Mouse (Mus musculus) forebrain, embryonic 14.5 days (tissue): Measurements from ENCODE around the gene Snx9. TPM values are rescaled to one million over a fixed set of nuclear protein-coding genes. Genes with fewer than 3 reads are reported as not detected.

Experiments used
- ATAC-seq: fragments of 200-750 bp; cut with Nextera tagmentation; 2 replicates; pipeline ENCODE4 v1.8.0; 2017; ENCODE audit warnings: mild to moderate bottlenecking, moderate library complexity
- DNase-seq: peaks from one replicate; pipeline ENCODE4 v3.0.0-alpha.2; 2015; ENCODE audit warnings: low spot score
- H3K27ac ChIP-seq: fragments of 300-500 bp; sonication (generic); 2 replicates; pipeline ENCODE4 v1.5.1; 2014; ENCODE audit warnings: low read depth, mild to moderate bottlenecking, control low read depth, low read length, moderate library complexity
- H3K27me3 ChIP-seq: fragments of 300-500 bp; sonication (generic); replicated peaks from 2 replicates; pipeline ENCODE4 v1.6.1; 2014; ENCODE audit warnings: low read length, control low read depth, mixed read lengths; ENCODE audit not compliant: control insufficient read depth, insufficient read depth
- H3K36me3 ChIP-seq: fragments of 300-500 bp; sonication (generic); 2 replicates; pipeline ENCODE4 v1.6.1; 2014; ENCODE audit warnings: low read length, control low read depth; ENCODE audit not compliant: control insufficient read depth, insufficient read depth
- H3K4me1 ChIP-seq: fragments of 300-500 bp; sonication (generic); 2 replicates; pipeline ENCODE4 v1.6.1; 2014; ENCODE audit warnings: antibody characterized with exemption, low read length, control low read depth; ENCODE audit not compliant: control insufficient read depth, insufficient read depth
- H3K4me2 ChIP-seq: fragments of 300-500 bp; sonication (generic); 2 replicates; pipeline ENCODE4 v1.6.1; 2014; ENCODE audit warnings: mild to moderate bottlenecking, control low read depth, low read length
- H3K4me3 ChIP-seq: fragments of 300-500 bp; sonication (generic); 2 replicates; pipeline ENCODE4 v1.5.1; 2014; ENCODE audit warnings: low read depth, low read length, control low read depth
- H3K9ac ChIP-seq: fragments of 300-500 bp; sonication (generic); 2 replicates; pipeline ENCODE4 v1.6.1; 2014; ENCODE audit warnings: mild to moderate bottlenecking, low read length, control low read depth, moderate library complexity
- H3K9me3 ChIP-seq: fragments of 300-500 bp; sonication (generic); replicated peaks from 2 replicates; pipeline ENCODE4 v1.6.1; 2016; ENCODE audit warnings: low read length, control low read depth, mixed read lengths; ENCODE audit not compliant: control insufficient read depth
- WGBS: fragments of 180-500 bp; shearing (Covaris S2); extraction: QIAGEN DNeasy Blood & Tissue Kit; methylation state at CpG from one replicate; pipeline ENCODE4 v1.1.7; 2014; 5-methylcytosine and 5-hydroxymethylcytosine counted together
- polyA plus RNA-seq: library from polyadenylated mRNA; unstranded; fragments of >200 nt; fragmentation: Nextera tagmentation; extraction: Ambion mirVana; gene quantifications from 2 replicates; pipeline ENCODE4 v1.2.1, GENCODE M21; 2014

Snx9 gene
- polyA plus RNA-seq, 1 experiment from 2014 or later, result 6.7 TPM

DNA sequence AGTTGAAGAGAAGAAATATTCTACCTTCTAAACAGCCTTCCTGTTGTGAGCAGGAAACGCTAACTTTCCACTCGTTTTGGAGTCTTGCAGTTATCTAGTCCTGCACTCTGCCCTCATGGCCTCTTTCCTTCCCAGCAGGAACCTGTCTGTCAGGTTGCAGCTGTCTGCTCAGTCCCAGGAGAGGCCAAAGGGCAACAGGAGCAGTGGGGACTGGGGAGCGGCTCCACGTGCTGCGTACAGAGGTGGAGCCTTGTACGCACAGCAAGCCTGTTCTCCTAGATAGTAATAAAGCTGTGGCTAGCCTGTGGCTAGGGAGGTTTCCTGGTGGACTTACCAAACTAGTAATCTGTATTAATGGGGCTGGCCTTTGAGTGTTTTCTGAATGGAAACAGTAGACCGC lies 52.0 kb downstream of the Snx9 start:
- Histone ChIP-seq H3K9ac (no peak overlapping the region), H3K27ac (no peak overlapping the region), H3K4me2 (no peak overlapping the region), H3K4me1 (no peaks in the 10 kb centered on the region), H3K36me3 (no peaks in the 10 kb centered on the region), H3K9me3 (no peaks in the 10 kb centered on the region), H3K27me3 (no peaks in the 10 kb centered on the region), H3K4me3 (no peak overlapping the region)
- whole genome bisulfite sequencing, result 38% methylated on average over 7 of the region's 7 CpGs
- ATAC-seq, result no peak
- DNase-seq, result no peak

DNA sequence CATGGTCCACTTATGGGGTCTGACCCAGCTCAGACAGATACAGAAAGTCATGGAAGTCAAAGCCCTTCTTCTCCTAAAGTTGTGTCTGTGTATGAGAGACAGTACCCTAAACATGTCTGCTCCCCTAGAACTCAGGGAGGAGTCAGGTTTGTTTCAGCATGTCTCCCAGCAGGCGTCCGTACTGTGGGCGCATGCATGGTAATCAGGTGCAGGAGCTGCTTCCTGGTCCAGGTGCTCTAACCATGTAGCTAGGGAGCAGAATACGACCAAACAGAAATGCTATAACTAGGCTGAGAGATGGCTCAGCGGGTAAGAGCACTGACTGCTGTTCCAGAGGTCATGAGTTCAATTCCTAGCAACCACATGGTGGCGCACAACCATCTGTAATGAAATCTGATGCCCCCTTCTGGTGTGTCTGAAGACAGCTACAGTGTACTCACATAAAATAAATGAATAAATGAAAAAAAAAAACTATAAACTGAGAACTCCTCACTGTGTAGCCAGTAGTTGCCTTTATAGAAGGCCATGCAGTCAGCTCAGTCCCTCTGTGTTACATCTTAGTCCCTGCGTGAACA lies 52.5 kb downstream of the Snx9 start:
- H3K36me3 ChIP-seq, result no peaks in the 10 kb centered on the region
- H3K9me3 ChIP-seq, result no peaks in the 10 kb centered on the region
- H3K4me2 ChIP-seq, result no peak overlapping the region
- WGBS, result 82% methylated on average over 7 of the region's 7 CpGs
- DNase-seq, result no peak
- H3K4me3 ChIP-seq, result no peak overlapping the region
- H3K9ac ChIP-seq, result no peak overlapping the region
- no peaks in the 10 kb centered on the region for H3K27me3 ChIP-seq
- H3K4me1 ChIP-seq, result no peaks in the 10 kb centered on the region
- H3K27ac ChIP-seq, result no peak overlapping the region
- no peak for ATAC-seq

GRCm38 (mm10) chr17:5896066-5896465 lies 54.9 kb downstream of the Snx9 start:
- Histone ChIP-seq H3K27ac (no peak overlapping the region), H3K4me1 (no peaks in the 10 kb centered on the region), H3K4me2 (no peak overlapping the region), H3K36me3 (no peaks in the 10 kb centered on the region), H3K27me3 (no peaks in the 10 kb centered on the region), H3K9me3 (no peaks in the 10 kb centered on the region), H3K9ac (no peak overlapping the region), H3K4me3 (no peak overlapping the region)
- no peak for DNase-seq
- 79% methylated on average over 4 of the region's 4 CpGs for WGBS
- ATAC-seq, result no peak

- 87% methylated on average over 7 of the region's 7 CpGs for WGBS
- Histone ChIP-seq H3K27ac (no peak overlapping the region), H3K9ac (no peak overlapping the region), H3K9me3 (no peaks in the 10 kb centered on the region), H3K36me3 (no peaks in the 10 kb centered on the region), H3K4me1 (no peaks in the 10 kb centered on the region), H3K4me2 (no peak overlapping the region), H3K4me3 (no peak overlapping the region), H3K27me3 (no peaks in the 10 kb centered on the region)
- DNase-seq, result no peak
- ATAC-seq, result no peak
Measured at GRCm38 (mm10) chr17:5896607-5897006, 55.5 kb downstream of the Snx9 start.

- Histone ChIP-seq H3K9me3 (no peaks in the 10 kb centered on the region), H3K4me2 (no peak overlapping the region), H3K27me3 (no peaks in the 10 kb centered on the region), H3K27ac (no peak overlapping the region), H3K4me3 (no peak overlapping the region), H3K9ac (no peak overlapping the region), H3K4me1 (no peaks in the 10 kb centered on the region), H3K36me3 (0 out of 2 replicates have a peak, but pooled peaks cover 2% of the 10 kb centered on the region)
- 91% methylated on average over 17 of the region's 17 CpGs for WGBS
- DNase-seq (no peak), ATAC-seq (no peak)
Measured at GRCm38 (mm10) chr17:5897326-5898200, 56.4 kb downstream of the Snx9 start.

GRCm38 (mm10) chr17:5899251-5899650 lies 58.1 kb downstream of the Snx9 start:
- Histone ChIP-seq H3K36me3 (0 out of 2 replicates have a peak, but pooled peaks cover 2% of the 10 kb centered on the region), H3K4me2 (no peak overlapping the region), H3K27me3 (no peaks in the 10 kb centered on the region), H3K4me3 (no peak overlapping the region), H3K4me1 (no peaks in the 10 kb centered on the region), H3K27ac (no peak overlapping the region), H3K9me3 (no peaks in the 10 kb centered on the region), H3K9ac (no peak overlapping the region)
- ATAC-seq, result no peak
- DNase-seq, result no peak
- 91% methylated on average over 6 of the region's 6 CpGs for WGBS

DNA sequence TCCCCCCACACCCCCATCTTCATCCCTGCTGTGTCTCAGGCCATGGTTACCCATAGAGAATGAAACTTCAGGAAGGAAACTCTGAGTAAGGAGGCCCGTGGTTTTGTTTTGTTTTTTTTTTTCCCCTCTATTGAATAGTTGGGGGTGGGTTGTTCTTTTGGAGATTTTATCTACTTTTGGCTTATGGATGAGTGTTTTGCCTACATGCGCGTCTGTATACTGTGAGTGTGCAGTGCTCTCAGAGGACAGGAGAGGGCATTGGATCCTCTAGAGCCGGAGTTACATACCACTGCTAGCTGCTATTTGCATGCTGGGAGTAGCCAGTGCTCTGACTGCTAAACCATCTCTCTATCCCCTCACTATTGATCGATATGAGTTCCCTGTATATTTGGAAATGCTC lies 60.3 kb downstream of the Snx9 start:
- Histone ChIP-seq H3K27me3 (no peaks in the 10 kb centered on the region), H3K27ac (no peak overlapping the region), H3K9me3 (no peaks in the 10 kb centered on the region), H3K9ac (no peak overlapping the region), H3K4me2 (no peak overlapping the region), H3K4me1 (no peaks in the 10 kb centered on the region), H3K4me3 (no peak overlapping the region), H3K36me3 (0 out of 2 replicates have a peak, but pooled peaks cover 2% of the 10 kb centered on the region)
- ATAC-seq (no peak), DNase-seq (no peak)
- WGBS, result 78% methylated on average over 5 of the region's 5 CpGs

- H3K9me3 ChIP-seq, result no peaks in the 10 kb centered on the region
- ATAC-seq (no peak), DNase-seq (no peak)
- H3K4me3 ChIP-seq, result no peak overlapping the region
- H3K4me2 ChIP-seq, result no peak overlapping the region
- no peaks in the 10 kb centered on the region for H3K4me1 ChIP-seq
- no peak overlapping the region for H3K27ac ChIP-seq
- H3K9ac ChIP-seq, result no peak overlapping the region
- 79% methylated on average over 6 of the region's 6 CpGs for WGBS
- no peaks in the 10 kb centered on the region for H3K27me3 ChIP-seq
- H3K36me3 ChIP-seq, result 0 out of 2 replicates have a peak, but pooled peaks cover 2% of the 10 kb centered on the region
Measured at GRCm38 (mm10) chr17:5903630-5904301, 62.6 kb downstream of the Snx9 start.
